Mouse (Mus musculus): ENCODE results near the gene Asic2.

Gene Asic2

GRCm38 (mm10) chr11:81508385-81509233 is 459.6 kb downstream of the Asic2 start:
- DNase-seq, result no peak

GRCm38 (mm10) chr11:81504791-81505430 is 463.3 kb downstream of the Asic2 start:
- DNase-seq, result no peak

DNA sequence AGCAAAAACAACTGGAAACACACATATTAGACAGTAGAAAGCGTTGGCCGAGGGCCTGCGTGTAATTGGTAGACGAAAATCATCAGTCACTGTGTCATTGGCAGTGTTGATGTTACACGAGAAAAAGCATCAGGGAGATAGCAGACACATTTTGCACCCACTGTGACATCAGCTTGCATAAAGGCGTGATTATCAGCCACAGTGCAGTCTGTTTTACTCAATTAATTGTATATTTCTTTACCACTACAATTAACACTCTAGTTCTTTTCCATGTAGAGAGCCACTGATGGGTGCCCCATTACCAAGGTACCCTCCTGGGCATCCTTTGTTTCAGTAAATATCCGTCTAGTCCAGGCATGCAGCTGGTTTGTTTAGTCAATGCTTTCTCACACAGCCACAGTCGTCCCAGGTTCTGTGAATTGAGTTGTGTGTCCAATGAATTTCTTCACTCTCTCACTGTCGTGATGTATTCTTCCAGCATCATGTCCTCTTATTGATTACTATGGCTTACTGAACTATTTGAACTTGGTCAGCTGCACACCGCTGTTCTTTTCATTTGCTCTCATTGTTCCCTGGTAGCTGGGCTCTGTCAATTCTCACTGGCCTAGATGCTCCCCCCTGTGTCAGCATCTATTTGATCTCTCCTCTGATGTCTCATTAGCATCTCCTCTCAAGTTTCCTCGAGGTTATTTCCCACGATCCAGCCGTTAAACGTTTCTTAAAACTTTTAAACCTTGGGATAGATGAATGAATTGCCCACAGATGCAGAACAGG is 466.6 kb downstream of the Asic2 start:
- DNase-seq, result no peak

GRCm38 (mm10) chr11:81498990-81499389 is 469.3 kb downstream of the Asic2 start:
- DNase-seq, result no peak

DNA sequence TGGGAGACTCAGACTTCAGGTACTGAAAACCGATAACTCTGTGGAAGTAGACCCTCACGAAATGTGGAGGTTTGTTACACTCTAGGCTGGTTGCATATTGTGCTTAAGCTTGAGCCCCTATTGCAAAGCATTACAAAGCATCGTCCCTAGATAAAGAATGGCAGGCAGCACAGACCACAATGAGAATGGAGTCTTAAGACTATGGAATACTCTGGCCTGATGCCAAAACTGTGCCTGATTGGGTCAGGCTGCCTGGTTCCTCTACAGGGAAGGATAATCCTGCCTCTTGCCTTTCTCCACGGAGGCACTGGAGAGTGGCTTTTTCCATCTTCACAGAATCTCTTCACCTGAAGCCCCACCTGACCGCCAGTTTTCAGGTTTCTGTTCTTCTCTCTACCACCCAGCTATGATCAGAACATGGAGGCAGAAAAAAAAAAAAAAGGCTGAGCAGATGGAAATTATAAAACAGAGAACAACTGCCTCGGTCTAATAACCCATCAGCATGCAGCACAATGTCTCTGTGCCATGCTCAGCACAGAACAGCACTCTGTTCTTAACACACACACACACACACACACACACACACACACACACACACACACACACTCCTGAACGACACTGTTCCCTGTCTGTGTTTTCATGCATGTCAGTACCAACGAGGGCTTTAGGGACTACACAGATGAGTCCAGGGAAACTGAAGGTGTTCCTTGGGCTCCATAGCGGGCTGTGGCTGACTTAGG is 470.4 kb downstream of the Asic2 start:
- DNase-seq, result no peak

DNA sequence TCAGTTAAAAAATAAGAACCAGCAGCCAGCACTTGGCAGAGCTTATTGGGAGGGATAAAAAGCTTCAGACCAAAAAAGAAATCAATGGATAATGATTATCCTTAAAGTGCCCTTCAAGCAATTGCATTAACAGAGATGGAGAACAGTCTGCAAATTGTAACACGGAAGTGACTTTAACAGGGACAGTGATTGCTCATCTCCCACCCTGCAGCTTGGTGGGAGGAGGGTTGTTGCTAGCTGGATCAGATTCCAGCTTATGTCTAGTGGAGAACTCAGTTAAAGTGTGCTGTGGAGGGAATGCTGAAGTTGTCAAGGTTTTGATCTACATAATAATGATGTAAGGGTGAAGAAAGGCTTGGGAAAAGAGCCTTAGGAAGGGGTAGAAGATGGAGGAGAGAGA is 471.8 kb downstream of the Asic2 start:
- no peak for DNase-seq

GRCm38 (mm10) chr11:81492351-81492750 is 475.9 kb downstream of the Asic2 start:
- no peak for DNase-seq

- DNase-seq, result no peak
These were observed 479.0 kb downstream of the Asic2 start for GRCm38 (mm10) chr11:81489144-81489735.

GRCm38 (mm10) chr11:81488681-81489080 is 479.6 kb downstream of the Asic2 start:
- no peak for DNase-seq

- no peak for DNase-seq
These were observed 481.9 kb downstream of the Asic2 start for GRCm38 (mm10) chr11:81486265-81486940.

DNA sequence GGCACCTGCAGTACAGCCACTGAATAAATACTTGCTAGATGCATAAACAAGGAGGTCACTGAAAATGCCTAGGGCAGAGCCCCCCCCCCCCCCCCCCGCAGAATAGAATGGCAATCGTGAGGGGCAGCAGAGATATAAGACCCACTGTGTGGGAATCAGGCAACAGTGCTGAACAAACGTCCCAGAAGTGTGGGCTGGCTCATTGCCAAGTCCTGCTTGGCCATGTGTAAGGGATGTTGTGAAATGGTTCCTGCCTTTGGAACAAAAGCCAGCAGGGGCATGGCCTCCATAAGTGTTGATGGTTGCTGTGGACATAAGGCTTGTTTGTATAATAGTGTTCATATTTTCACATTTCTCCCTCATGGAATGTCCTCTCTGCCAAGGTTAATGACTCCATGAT is 487.1 kb downstream of the Asic2 start:
- no peak for DNase-seq

DNA sequence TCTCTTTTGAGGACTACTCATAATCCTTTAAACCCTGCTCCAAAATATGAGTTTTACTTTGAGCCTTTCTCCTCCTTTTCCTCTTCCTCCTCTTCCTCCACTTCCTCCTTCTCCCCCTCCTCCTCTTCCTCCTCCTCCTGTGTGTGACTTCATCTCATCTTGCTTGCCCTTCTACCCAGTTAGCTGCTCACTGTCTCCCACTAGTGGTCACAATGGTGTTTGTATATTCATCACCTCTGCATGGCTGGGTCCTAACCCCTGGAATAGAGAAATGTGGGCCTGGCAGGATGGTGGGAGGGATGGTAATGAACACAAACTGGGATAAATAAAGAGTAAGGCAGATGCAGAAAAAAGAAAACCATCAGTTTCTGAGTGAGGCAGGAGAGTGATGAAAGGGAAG is 492.0 kb downstream of the Asic2 start:
- DNase-seq, result peak; percentile 7

- no peak for DNase-seq
These were observed 494.1 kb downstream of the Asic2 start for GRCm38 (mm10) chr11:81474121-81474520.

GRCm38 (mm10) chr11:81462199-81462598 is 506.1 kb downstream of the Asic2 start:
- peak; percentile 30 for DNase-seq

GRCm38 (mm10) chr11:81461748-81462147 is 506.5 kb downstream of the Asic2 start:
- DNase-seq, result no peak

DNA sequence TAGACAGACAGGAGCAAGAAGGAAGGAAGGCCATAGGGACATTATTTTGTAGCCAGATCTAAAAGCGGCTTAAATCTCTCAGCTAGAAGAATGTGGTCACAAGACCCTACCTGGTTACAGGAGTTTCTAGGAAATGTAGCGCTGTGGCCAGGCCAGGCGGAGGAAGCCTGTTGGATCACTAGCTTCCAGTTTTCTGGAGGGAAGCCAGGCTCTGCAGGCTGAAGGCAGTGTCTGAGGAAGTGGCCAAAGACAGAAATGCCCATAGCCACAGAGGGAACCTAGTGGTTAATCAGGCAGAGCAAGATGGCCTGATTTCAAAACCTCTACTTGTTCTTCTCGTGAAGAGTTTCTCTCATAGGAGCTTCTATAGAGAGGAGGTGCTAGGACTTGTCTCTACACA is 513.3 kb downstream of the Asic2 start:
- DNase-seq, result peak; percentile 10

- DNase-seq, result no peak
These were observed 514.1 kb downstream of the Asic2 start for GRCm38 (mm10) chr11:81454111-81454510.

- DNase-seq, result peak; percentile 38
These were observed 519.0 kb downstream of the Asic2 start for GRCm38 (mm10) chr11:81449271-81449705.

GRCm38 (mm10) chr11:81446347-81446746 is 521.9 kb downstream of the Asic2 start:
- DNase-seq, result no peak

DNA sequence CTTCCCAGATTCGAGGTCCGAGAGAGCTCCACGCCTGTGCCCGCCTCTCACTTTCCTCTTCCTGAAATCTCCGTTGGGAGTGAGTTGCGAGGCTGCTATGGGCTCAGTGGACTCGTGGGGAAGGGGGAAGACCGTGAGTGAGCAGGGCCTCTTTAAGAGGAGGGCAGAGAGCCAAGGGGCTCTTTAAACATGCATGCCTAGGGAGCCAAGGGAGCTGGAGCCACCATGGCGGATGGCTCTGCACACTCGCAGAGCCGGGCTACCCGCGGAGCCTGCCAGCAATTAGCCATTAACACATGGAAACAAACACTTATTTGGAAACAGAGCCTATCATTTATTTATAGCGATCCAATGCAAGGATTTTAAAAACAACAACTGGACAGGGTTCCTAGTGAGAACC is 541.4 kb downstream of the Asic2 start:
- DNase-seq, result no peak

GRCm38 (mm10) chr11:81419112-81419511 is 549.1 kb downstream of the Asic2 start:
- DNase-seq, result no peak

GRCm38 (mm10) chr11:81418027-81418426 is 550.2 kb downstream of the Asic2 start:
- DNase-seq, result no peak

Data from kidney, adult 9 months (tissue).